Mouse (Mus musculus) kidney, postnatal 0 days (tissue): ENCODE data around the gene Prrt3. TPM values are rescaled to one million over a fixed set of nuclear protein-coding genes. Genes with fewer than 3 reads are reported as not detected.
A peak's percentile ranks its signal among the peaks of the same experiment; 100 is the strongest.

ENCODE experiments used
- ATAC-seq: fragments of 200-750 bp; cut with Nextera tagmentation; replicated peaks from 2 replicates; pipeline ENCODE4 v1.8.0; 2017; ENCODE audit warnings: low read depth, moderate number of reproducible peaks, moderate TSS enrichment, moderate library complexity; ENCODE audit not compliant: low FRiP score
- DNase-seq: peaks from one replicate; pipeline ENCODE4 v3.0.0-alpha.2; 2016; ENCODE audit warnings: low spot score
- H3K27ac ChIP-seq: fragments of 300-500 bp; sonication (generic); 2 replicates; pipeline ENCODE4 v1.5.1; 2014; ENCODE audit warnings: mild to moderate bottlenecking
- H3K27me3 ChIP-seq: fragments of 300-500 bp; sonication (generic); 2 replicates; pipeline ENCODE4 v1.6.1; 2014; ENCODE audit warnings: low read length, mixed read lengths; ENCODE audit not compliant: insufficient read depth
- H3K36me3 ChIP-seq: fragments of 300-500 bp; sonication (generic); 2 replicates; pipeline ENCODE4 v1.6.1; 2014; ENCODE audit warnings: low read length, mixed read lengths; ENCODE audit not compliant: insufficient read depth
- H3K4me1 ChIP-seq: fragments of 300-500 bp; sonication (generic); replicated peaks from 2 replicates; pipeline ENCODE4 v1.6.1; 2014; ENCODE audit warnings: antibody characterized with exemption, low read length, mixed read lengths; ENCODE audit not compliant: insufficient read depth
- H3K4me2 ChIP-seq: fragments of 300-500 bp; sonication (generic); 2 replicates; pipeline ENCODE4 v1.6.1; 2014; ENCODE audit warnings: mild to moderate bottlenecking, low read length, moderate library complexity, mixed read lengths
- H3K4me3 ChIP-seq: fragments of 300-500 bp; sonication (generic); replicated peaks from 2 replicates; pipeline ENCODE4 v1.5.1; 2014; ENCODE audit warnings: low read depth, low read length
- H3K9ac ChIP-seq: fragments of 300-500 bp; sonication (generic); 2 replicates; pipeline ENCODE4 v1.6.1; 2014; ENCODE audit warnings: low read depth, low read length
- H3K9me3 ChIP-seq: fragments of 300-500 bp; sonication (generic); replicated peaks from 2 replicates; pipeline ENCODE4 v1.6.1; 2016; ENCODE audit warnings: low read length, inconsistent platforms, mixed read lengths
- CTCF ChIP-seq: IDR thresholded peaks from 2 replicates; pipeline ENCODE4 v1.5.1; 2016; ENCODE audit warnings: antibody characterized with exemption, low read depth, mild to moderate bottlenecking, moderate library complexity
- WGBS: fragments of 180-500 bp; shearing (Covaris S2); extraction: QIAGEN DNeasy Blood & Tissue Kit; methylation state at CpG from one replicate; pipeline ENCODE4 v1.1.7; 2014; 5-methylcytosine and 5-hydroxymethylcytosine counted together
- polyA plus RNA-seq: library from polyadenylated mRNA; unstranded; fragments of >200 nt; fragmentation: Nextera tagmentation; extraction: Ambion mirVana; gene quantifications from 2 replicates; pipeline ENCODE4 v1.2.1, GENCODE M21; 2015

Prrt3 gene
- polyA plus RNA-seq, 1 experiment from 2014 or later = 0.55 TPM

DNA sequence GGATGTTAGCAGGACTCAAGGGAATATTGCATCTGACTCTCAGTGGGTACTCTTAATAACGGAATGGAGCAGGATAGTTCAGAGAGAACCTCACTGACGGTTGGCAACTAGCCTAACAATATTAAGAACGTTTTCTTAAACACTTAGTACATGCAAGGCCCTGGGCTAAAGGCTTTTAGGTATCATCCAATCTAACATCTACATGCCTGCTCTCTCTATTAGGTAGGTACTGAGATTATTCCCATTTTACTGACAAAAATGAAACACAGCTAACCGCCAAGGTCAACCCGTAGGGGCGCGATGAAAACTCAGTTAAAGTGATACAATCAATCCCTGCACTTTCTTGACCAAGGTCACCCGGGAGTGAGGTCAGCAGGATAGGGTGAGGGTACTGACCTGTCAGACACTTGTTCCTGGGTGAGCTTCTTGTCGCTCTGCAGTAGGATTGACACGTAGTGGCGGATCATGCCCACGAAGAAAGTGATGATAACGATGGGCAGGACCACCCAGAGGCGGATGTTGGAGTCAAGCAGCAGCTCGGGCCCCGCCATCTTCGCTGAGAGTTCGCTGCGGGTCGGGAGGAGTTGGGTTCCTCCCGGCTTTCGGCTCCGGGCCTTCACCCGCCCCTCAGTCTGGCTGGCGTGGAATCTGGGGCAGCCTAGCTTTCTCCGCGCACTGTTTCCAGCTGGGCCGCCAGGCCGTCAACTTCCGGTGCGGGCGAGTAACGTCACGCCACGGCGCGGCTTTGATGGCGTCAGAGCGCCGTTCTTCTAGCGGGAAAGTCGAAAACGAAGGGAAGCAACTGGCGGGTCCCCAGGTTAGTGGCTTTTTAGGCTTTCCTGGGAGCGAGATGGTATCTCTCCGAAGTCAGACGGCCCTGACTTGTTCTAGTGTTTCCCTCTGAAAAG lies 29.5 kb upstream of the Prrt3 start, which contains the start of the genes Emc3 and Fancd2:
Gene Emc3, minus strand, starts transcription at position 721 of the 908 bp plus-strand sequence.
Gene Fancd2, plus strand, starts transcription at position 751 of the 908 bp plus-strand sequence.
- no peaks in the 10 kb centered on the region for H3K36me3 ChIP-seq
- no peaks in the 10 kb centered on the region for H3K9me3 ChIP-seq
- 0 out of 2 replicates have a peak, but pooled peaks have one; percentile 9 for TF ChIP-seq CTCF
- peak within 1 kb of the TSS; percentile 62; the same call in 1 of the 2 replicates for H3K27ac ChIP-seq
- peaks cover 3% of the 10 kb centered on the region; the same call in 1 of the 2 replicates for H3K4me1 ChIP-seq
- WGBS = under 1% methylated on average over 47 of the region's 47 CpGs
- H3K9ac ChIP-seq = peak within 1 kb of the TSS; percentile 78
- DNase-seq (peak; percentile 85), ATAC-seq (peak; percentile 94)
- H3K4me2 ChIP-seq = peak within 1 kb of the TSS; percentile 64
- peak within 1 kb of the TSS; percentile 89 for H3K4me3 ChIP-seq
- no peaks in the 10 kb centered on the region for H3K27me3 ChIP-seq

DNA sequence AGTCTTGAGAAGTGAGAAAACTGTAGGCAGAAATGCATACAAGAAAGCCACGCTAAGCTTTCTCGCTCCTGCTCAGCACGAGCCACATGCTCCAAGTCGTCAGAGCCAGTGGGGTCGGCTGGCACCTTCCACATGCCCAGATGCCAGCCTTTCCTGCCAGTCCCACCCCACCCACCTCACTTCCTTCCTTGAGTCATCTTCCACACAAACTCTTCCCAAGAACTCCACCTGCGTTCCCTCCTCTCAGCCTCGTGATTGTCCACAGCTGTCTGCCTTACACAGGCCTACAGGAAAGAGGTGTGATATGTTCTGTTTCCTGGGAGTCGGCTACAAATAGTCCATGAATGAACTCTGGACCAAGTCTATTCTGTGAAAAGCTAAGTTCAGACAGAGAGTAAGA lies 21.7 kb upstream of the Prrt3 start:
- DNase-seq (no peak), ATAC-seq (no peak)
- no peak overlapping the region for H3K27ac ChIP-seq
- 75% methylated on average over 8 of the region's 8 CpGs for WGBS
- H3K4me3 ChIP-seq = no peak overlapping the region
- H3K9me3 ChIP-seq = no peaks in the 10 kb centered on the region
- peaks cover 40% of the 10 kb centered on the region for H3K36me3 ChIP-seq
- H3K27me3 ChIP-seq = no peaks in the 10 kb centered on the region
- no peak for TF ChIP-seq CTCF
- H3K4me1 ChIP-seq = no peaks in the 10 kb centered on the region
- H3K9ac ChIP-seq = no peak overlapping the region
- no peak overlapping the region for H3K4me2 ChIP-seq

DNA sequence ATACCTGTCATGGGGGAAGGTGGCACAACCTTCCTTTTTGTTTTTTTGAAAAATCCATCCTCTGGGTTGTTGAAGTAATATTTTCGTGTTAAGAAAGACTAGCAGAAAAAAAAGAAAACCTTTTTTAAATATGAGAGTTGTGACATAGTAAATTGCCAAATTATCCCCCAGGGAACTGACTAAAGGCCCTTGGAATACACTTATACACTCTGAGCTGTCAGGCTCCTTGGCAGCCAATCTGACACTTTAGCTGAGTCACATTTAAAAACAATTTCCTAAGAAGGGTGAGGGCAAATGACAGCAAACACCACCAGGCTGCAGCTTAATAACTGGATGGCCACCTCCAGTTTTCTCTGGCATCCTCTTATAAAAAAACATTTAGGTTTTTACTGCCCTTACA lies 20.6 kb upstream of the Prrt3 start:
- Histone ChIP-seq H3K4me1 (no peaks in the 10 kb centered on the region), H3K27ac (no peak overlapping the region), H3K4me3 (no peak overlapping the region), H3K4me2 (no peak overlapping the region), H3K27me3 (no peaks in the 10 kb centered on the region), H3K9me3 (no peaks in the 10 kb centered on the region), H3K36me3 (peaks cover 50% of the 10 kb centered on the region), H3K9ac (no peak overlapping the region)
- DNase-seq (no peak), ATAC-seq (no peak)
- 86% methylated on average over 1 of the region's 1 CpGs for WGBS
- no peak for TF ChIP-seq CTCF

- H3K9ac ChIP-seq = no peak overlapping the region
- DNase-seq (no peak), ATAC-seq (no peak)
- no peak for TF ChIP-seq CTCF
- no peaks in the 10 kb centered on the region for H3K27me3 ChIP-seq
- H3K9me3 ChIP-seq = no peaks in the 10 kb centered on the region
- H3K27ac ChIP-seq = no peak overlapping the region
- H3K4me2 ChIP-seq = no peak overlapping the region
- no peaks in the 10 kb centered on the region for H3K4me1 ChIP-seq
- no peak overlapping the region for H3K4me3 ChIP-seq
- peaks cover 77% of the 10 kb centered on the region for H3K36me3 ChIP-seq
- WGBS = 98% methylated on average over 8 of the region's 8 CpGs
These were observed 15.8 kb upstream of the Prrt3 start for GRCm38 (mm10) chr6:113517434-113518080.

GRCm38 (mm10) chr6:113514600-113514999 lies 12.9 kb upstream of the Prrt3 start:
- 100% methylated on average over 3 of the region's 3 CpGs for WGBS
- Histone ChIP-seq H3K4me1 (no peaks in the 10 kb centered on the region), H3K27me3 (no peaks in the 10 kb centered on the region), H3K27ac (no peak overlapping the region), H3K4me3 (no peak overlapping the region), H3K4me2 (no peak overlapping the region), H3K9me3 (no peaks in the 10 kb centered on the region), H3K9ac (no peak overlapping the region), H3K36me3 (peaks cover 68% of the 10 kb centered on the region)
- no peak for ATAC-seq
- TF ChIP-seq CTCF = no peak
- no peak for DNase-seq

DNA sequence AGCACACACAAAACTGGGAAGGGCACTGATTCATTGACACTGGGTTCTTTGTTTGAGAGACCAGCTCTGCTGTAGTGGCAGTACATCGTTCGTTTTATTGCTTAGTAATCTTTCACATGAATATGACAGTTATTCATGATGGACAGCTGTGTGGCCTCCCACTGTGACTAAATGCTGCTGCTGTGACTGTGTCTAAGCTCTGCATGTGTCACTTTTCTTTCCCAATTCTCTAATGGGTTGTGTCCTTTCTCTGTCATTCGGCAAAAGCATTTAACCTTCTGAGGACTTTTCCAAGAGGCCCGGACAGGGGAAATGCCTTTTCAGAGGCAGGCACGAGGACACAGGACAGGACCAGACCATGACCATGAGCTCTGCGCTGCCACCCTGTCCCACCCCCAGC lies 12.2 kb upstream of the Prrt3 start:
- Histone ChIP-seq H3K4me2 (no peak overlapping the region), H3K27me3 (no peaks in the 10 kb centered on the region), H3K4me3 (no peak overlapping the region), H3K9ac (no peak overlapping the region), H3K9me3 (no peaks in the 10 kb centered on the region), H3K4me1 (no peaks in the 10 kb centered on the region), H3K36me3 (peaks cover 62% of the 10 kb centered on the region), H3K27ac (no peak overlapping the region)
- 88% methylated on average over 6 of the region's 6 CpGs for WGBS
- TF ChIP-seq CTCF = no peak
- DNase-seq (no peak), ATAC-seq (no peak)
